Mouse (Mus musculus): Measurements from ENCODE around the gene Gm8653. TPM values are rescaled to one million over a fixed set of nuclear protein-coding genes. Genes with fewer than 3 reads are reported as not detected.

Gene Gm8653
- polyA plus RNA-seq (2012; rRNA removed): not detected in 2 replicates

GRCm38 (mm10) chr7:22201164-22201563 is at the start of gene Gm8653:
Gene Gm8653, minus strand, starts transcription at chr7:22201264.

GRCm38 (mm10) chr7:22229384-22229783 is 28.3 kb upstream of the Gm8653 start, which contains the start of gene Gm8453:
Gene Gm8453, minus strand, starts transcription at chr7:22229484.

GRCm38 (mm10) chr7:22189077-22189476 is 12.0 kb downstream of the Gm8653 start, which contains the start of gene Vmn1r143:
Gene Vmn1r143, plus strand, starts transcription at chr7:22189377.

GRCm38 (mm10) chr7:22163935-22164334 is 37.1 kb downstream of the Gm8653 start, which contains the start of gene Vmn1r142:
Gene Vmn1r142, minus strand, starts transcription at chr7:22164035.

Other genes starting within 250 kb of the Gm8653 start
- not detected in 2 replicates for gene Vmn1r137, start 206.7 kb downstream of the Gm8653 start, polyA plus RNA-seq (2012; rRNA removed)
- not detected in 2 replicates for gene Vmn1r138, start 172.4 kb downstream of the Gm8653 start, polyA plus RNA-seq (2012; rRNA removed)
- gene Gm6176, start 145.0 kb downstream of the Gm8653 start, polyA plus RNA-seq (2012; rRNA removed): not detected in 2 replicates
- not detected in 2 replicates for gene Vmn1r139, start 132.2 kb downstream of the Gm8653 start, polyA plus RNA-seq (2012; rRNA removed)
- gene Gm16451, start 83.0 kb downstream of the Gm8653 start, polyA plus RNA-seq (2012; rRNA removed): not detected in 2 replicates
- not detected in 2 replicates for gene Gm10666, start 66.5 kb downstream of the Gm8653 start, polyA plus RNA-seq (2012; rRNA removed)
- gene Vmn1r142, start 37.2 kb downstream of the Gm8653 start, polyA plus RNA-seq (2012; rRNA removed): not detected in 2 replicates
- not detected in 2 replicates for gene Vmn1r143, start 11.9 kb downstream of the Gm8653 start, polyA plus RNA-seq (2012; rRNA removed)
- gene Gm8453, start 28.2 kb upstream of the Gm8653 start, polyA plus RNA-seq (2012; rRNA removed): not detected in 2 replicates
- gene Gm4187, start 128.5 kb upstream of the Gm8653 start, polyA plus RNA-seq (2012; rRNA removed): not detected in 2 replicates
- gene Gm8660, start 169.8 kb upstream of the Gm8653 start, polyA plus RNA-seq (2012; rRNA removed): not detected in 2 replicates
- gene Vmn1r148, start 212.3 kb upstream of the Gm8653 start, polyA plus RNA-seq (2012; rRNA removed): not detected in 2 replicates
- gene Vmn1r149, start 237.0 kb upstream of the Gm8653 start, polyA plus RNA-seq (2012; rRNA removed): not detected in 2 replicates

All from liver, embryonic 14 days (tissue).